Mouse (Mus musculus): ENCODE data around the gene Scamp1. TPM values are rescaled to one million over a fixed set of nuclear protein-coding genes. Genes with fewer than 3 reads are reported as not detected.

Scamp1 gene
- polyA plus RNA-seq, 2 experiments: 4.2 to 5.0 TPM

DNA sequence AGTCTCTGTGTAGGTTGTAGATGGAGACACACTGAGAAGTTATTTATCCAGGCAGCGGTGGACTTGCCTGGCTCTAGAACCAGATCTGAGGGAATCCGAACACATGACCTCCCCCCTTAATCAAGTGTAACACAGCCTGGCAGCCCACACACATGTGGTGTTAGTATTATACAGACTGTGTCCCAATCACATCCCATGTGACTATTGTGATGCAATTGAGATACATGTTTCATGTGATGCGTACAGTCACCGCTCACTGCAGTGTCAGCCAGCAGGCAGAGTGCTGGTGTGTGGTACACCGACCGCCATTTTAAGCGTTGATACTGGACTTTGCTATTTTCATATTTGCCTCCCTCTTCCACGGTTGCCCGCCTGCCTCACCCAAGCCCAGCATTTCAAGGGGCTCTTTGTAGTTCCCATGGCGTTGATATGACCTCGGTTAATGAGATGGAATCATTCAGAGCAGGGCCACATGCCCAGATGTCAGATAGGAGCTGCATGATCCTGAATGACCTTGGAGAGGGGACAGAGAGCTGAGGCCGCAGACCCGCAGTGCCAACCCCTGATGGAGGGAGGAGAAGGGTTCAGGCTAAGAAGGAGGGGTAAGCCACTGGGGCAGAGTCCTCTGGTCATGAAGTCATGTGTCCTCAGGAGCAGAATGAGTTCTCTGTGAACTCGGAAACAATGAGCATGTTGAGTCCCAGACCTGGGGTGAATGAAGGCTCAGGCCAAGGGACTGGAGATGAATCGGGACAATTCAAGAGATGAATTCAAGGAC is 112.9 kb downstream of the Scamp1 start:
- 75% methylated on average over 15 of the region's 15 CpGs for WGBS (ENCODE audit: insufficient replicate concordance)
- H3K27ac ChIP-seq: no peak overlapping the region
- H3K9ac ChIP-seq (replicated peaks): no peak overlapping the region
- TF ChIP-seq CTCF (IDR thresholded peaks at IDR 0.05; ENCODE audit: low read depth) (no peak), EP300 (IDR thresholded peaks at IDR 0.05; ENCODE audit: low read depth) (no peak)
- H3K36me3 ChIP-seq (replicated peaks; ENCODE audit: control insufficient read depth, insufficient read depth, low read depth): no peaks in the 10 kb centered on the region
- H3K4me1 ChIP-seq (replicated peaks; ENCODE audit: control insufficient read depth in 2 of 2, insufficient read depth in 2 of 2, low read length in 1 of 2): peaks cover 0 to 25% of the 10 kb centered on the region in 2 experiments
- DNase-seq (ENCODE audit: low read depth in 3 of 3, low spot score in 3 of 3) (no peak), ATAC-seq (ENCODE audit: insufficient read depth) (no peak)
- H3K9me3 ChIP-seq (ENCODE audit: control insufficient read depth, low read length): no peaks in the 10 kb centered on the region
- no peak overlapping the region for H3K4me2 ChIP-seq (ENCODE audit: low read depth)
- H3K4me3 ChIP-seq (ENCODE audit: insufficient read depth in 1 of 2, low read depth in 2 of 2, low read length in 2 of 2): no peak overlapping the region
- H3K27me3 ChIP-seq (ENCODE audit: control insufficient read depth, insufficient read depth, low read length): no peaks in the 10 kb centered on the region

DNA sequence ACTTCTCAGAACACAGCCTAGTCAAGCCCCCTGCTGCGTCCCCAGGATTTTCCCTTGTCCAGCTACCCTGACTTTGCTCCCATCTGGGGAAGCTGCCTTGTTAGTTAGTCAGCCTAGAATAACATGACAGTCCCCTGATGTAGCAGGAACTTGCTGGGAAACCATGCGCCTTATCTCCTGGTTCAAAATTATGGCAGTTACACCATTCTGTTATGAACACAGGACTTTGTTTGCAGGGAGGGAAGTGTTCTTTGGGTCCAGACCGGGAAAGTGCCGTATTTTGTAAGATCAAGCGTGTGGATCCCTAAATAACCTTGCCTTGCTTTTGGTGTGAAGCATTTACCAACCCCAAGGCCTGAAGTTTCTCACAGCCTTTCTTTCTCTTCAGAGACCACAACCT is 114.0 kb downstream of the Scamp1 start:
- H3K4me1 ChIP-seq (replicated peaks; ENCODE audit: control insufficient read depth in 2 of 2, insufficient read depth in 2 of 2, low read length in 1 of 2): peaks cover 0 to 25% of the 10 kb centered on the region in 2 experiments
- H3K36me3 ChIP-seq (replicated peaks; ENCODE audit: control insufficient read depth, insufficient read depth, low read depth): no peaks in the 10 kb centered on the region
- H3K9ac ChIP-seq (replicated peaks): no peak overlapping the region
- H3K9me3 ChIP-seq (ENCODE audit: control insufficient read depth, low read length): no peaks in the 10 kb centered on the region
- DNase-seq (ENCODE audit: low read depth in 3 of 3, low spot score in 3 of 3) (no peak), ATAC-seq (ENCODE audit: insufficient read depth) (no peak)
- no peak for TF ChIP-seq EP300 (IDR thresholded peaks at IDR 0.05; ENCODE audit: low read depth)
- TF ChIP-seq CTCF (IDR thresholded peaks at IDR 0.05; ENCODE audit: low read depth): no peak
- H3K27me3 ChIP-seq (ENCODE audit: control insufficient read depth, insufficient read depth, low read length): no peaks in the 10 kb centered on the region
- H3K4me2 ChIP-seq (ENCODE audit: low read depth): no peak overlapping the region
- no peak overlapping the region for H3K4me3 ChIP-seq (ENCODE audit: insufficient read depth in 1 of 2, low read depth in 2 of 2, low read length in 2 of 2)
- 22% methylated on average over 5 of the region's 5 CpGs for WGBS (ENCODE audit: insufficient replicate concordance)
- no peak overlapping the region for H3K27ac ChIP-seq

- Histone ChIP-seq H3K9ac (replicated peaks) (no peak overlapping the region), H3K9me3 (ENCODE audit: control insufficient read depth, low read length) (no peaks in the 10 kb centered on the region), H3K27me3 (ENCODE audit: control insufficient read depth, insufficient read depth, low read length) (no peaks in the 10 kb centered on the region), H3K4me1 (replicated peaks; ENCODE audit: control insufficient read depth in 2 of 2, insufficient read depth in 2 of 2, low read length in 1 of 2) (peaks cover 0 to 18% of the 10 kb centered on the region in 2 experiments), H3K4me2 (ENCODE audit: low read depth) (no peak overlapping the region), H3K36me3 (replicated peaks; ENCODE audit: control insufficient read depth, insufficient read depth, low read depth) (no peaks in the 10 kb centered on the region), H3K4me3 (ENCODE audit: insufficient read depth in 1 of 2, low read depth in 2 of 2, low read length in 2 of 2) (no peak overlapping the region), H3K27ac (no peak overlapping the region)
- DNase-seq (ENCODE audit: low read depth in 3 of 3, low spot score in 3 of 3) (no peak), ATAC-seq (ENCODE audit: insufficient read depth) (no peak)
- TF ChIP-seq CTCF (IDR thresholded peaks at IDR 0.05; ENCODE audit: low read depth) (no peak), EP300 (IDR thresholded peaks at IDR 0.05; ENCODE audit: low read depth) (no peak)
- 46% methylated on average over 6 of the region's 6 CpGs for WGBS (ENCODE audit: insufficient replicate concordance)
Observed at GRCm38 (mm10) chr13:94169325-94169916, 116.2 kb downstream of the Scamp1 start.

- Histone ChIP-seq H3K4me3 (ENCODE audit: insufficient read depth in 1 of 2, low read depth in 2 of 2, low read length in 2 of 2) (no peak overlapping the region), H3K9me3 (ENCODE audit: control insufficient read depth, low read length) (no peaks in the 10 kb centered on the region), H3K27me3 (ENCODE audit: control insufficient read depth, insufficient read depth, low read length) (no peaks in the 10 kb centered on the region), H3K4me2 (ENCODE audit: low read depth) (no peak overlapping the region), H3K36me3 (replicated peaks; ENCODE audit: control insufficient read depth, insufficient read depth, low read depth) (no peaks in the 10 kb centered on the region), H3K9ac (replicated peaks) (no peak overlapping the region), H3K4me1 (replicated peaks; ENCODE audit: control insufficient read depth in 2 of 2, insufficient read depth in 2 of 2, low read length in 1 of 2) (peaks cover 0 to 19% of the 10 kb centered on the region in 2 experiments; a peak in 3 of 4 replicates), H3K27ac (no peak overlapping the region)
- TF ChIP-seq EP300 (IDR thresholded peaks at IDR 0.05; ENCODE audit: low read depth) (no peak), CTCF (IDR thresholded peaks at IDR 0.05; ENCODE audit: low read depth) (no peak)
- ATAC-seq (ENCODE audit: insufficient read depth) (no peak), DNase-seq (ENCODE audit: low read depth in 3 of 3, low spot score in 3 of 3) (no peak)
- WGBS (ENCODE audit: insufficient replicate concordance): 60% methylated on average over 5 of the region's 5 CpGs
Observed at GRCm38 (mm10) chr13:94168319-94168718, 117.3 kb downstream of the Scamp1 start.

- TF ChIP-seq EP300 (IDR thresholded peaks at IDR 0.05; ENCODE audit: low read depth): no peak
- no peak for TF ChIP-seq CTCF (IDR thresholded peaks at IDR 0.05; ENCODE audit: low read depth)
- Histone ChIP-seq H3K9me3 (ENCODE audit: control insufficient read depth, low read length) (no peaks in the 10 kb centered on the region), H3K36me3 (replicated peaks; ENCODE audit: control insufficient read depth, insufficient read depth, low read depth) (no peaks in the 10 kb centered on the region), H3K27ac (no peak overlapping the region), H3K9ac (replicated peaks) (no peak overlapping the region), H3K4me1 (replicated peaks; ENCODE audit: control insufficient read depth in 2 of 2, insufficient read depth in 2 of 2, low read length in 1 of 2) (peaks cover 0 to 13% of the 10 kb centered on the region in 2 experiments; a peak in 2 of 4 replicates), H3K4me2 (ENCODE audit: low read depth) (no peak overlapping the region), H3K4me3 (ENCODE audit: insufficient read depth in 1 of 2, low read depth in 2 of 2, low read length in 2 of 2) (no peak overlapping the region), H3K27me3 (ENCODE audit: control insufficient read depth, insufficient read depth, low read length) (no peaks in the 10 kb centered on the region)
- no peak for ATAC-seq (ENCODE audit: insufficient read depth)
- WGBS (ENCODE audit: insufficient replicate concordance): 54% methylated on average over 6 of the region's 6 CpGs
- no peak for DNase-seq (ENCODE audit: low read depth in 3 of 3, low spot score in 3 of 3)
Observed at GRCm38 (mm10) chr13:94164501-94164900, 121.2 kb downstream of the Scamp1 start.
